Mouse (Mus musculus) neural tube, embryonic 15.5 days (tissue): ENCODE data around the gene Fibp. TPM values are rescaled to one million over a fixed set of nuclear protein-coding genes. Genes with fewer than 3 reads are reported as not detected.

Experiments
- polyA plus RNA-seq: library from polyadenylated mRNA; unstranded; fragments of >200 nt; fragmentation: Nextera tagmentation; extraction: Ambion mirVana; gene quantifications from 2 replicates; pipeline ENCODE4 v1.2.1, GENCODE M21; 2015

The Fibp gene
- polyA plus RNA-seq, 1 experiment from 2014 or later = 154 TPM

Other genes with a start within 250 kb of the Fibp start
- gene Pacs1, start 187.5 kb upstream of the Fibp start, polyA plus RNA-seq = 47.6 and 51.0 TPM in 2 replicates
- 300 and 331 TPM in 2 replicates for gene Sf3b2, start 165.2 kb upstream of the Fibp start, polyA plus RNA-seq
- gene Gal3st3, start 162.3 kb upstream of the Fibp start, polyA plus RNA-seq = 37.8 and 42.0 TPM in 2 replicates
- gene Catsper1, start 124.9 kb upstream of the Fibp start, polyA plus RNA-seq = not detected in 2 replicates
- gene Cst6, start 111.0 kb upstream of the Fibp start, polyA plus RNA-seq = 8.0 and 10.0 TPM in 2 replicates
- 42.6 and 42.8 TPM in 2 replicates for gene Eif1ad, start 93.9 kb upstream of the Fibp start, polyA plus RNA-seq
- gene Banf1, start 93.4 kb upstream of the Fibp start, polyA plus RNA-seq = 312 and 353 TPM in 2 replicates
- 66.5 and 72.8 TPM in 2 replicates for gene Sart1, start 71.9 kb upstream of the Fibp start, polyA plus RNA-seq
- 0.59 TPM in 1 of 2 replicates, not detected in the other for gene Tsga10ip, start 58.1 kb upstream of the Fibp start, polyA plus RNA-seq
- 300 and 329 TPM in 2 replicates for gene Drap1, start 35.6 kb upstream of the Fibp start, polyA plus RNA-seq
- gene AI837181, start 35.5 kb upstream of the Fibp start, polyA plus RNA-seq = 84.7 and 87.3 TPM in 2 replicates
- 0.45 TPM in 1 of 2 replicates, not detected in the other for gene Fosl1, start 13.1 kb upstream of the Fibp start, polyA plus RNA-seq
- gene Ccdc85b, start 2.7 kb upstream of the Fibp start, polyA plus RNA-seq = 12.6 and 15.0 TPM in 2 replicates
- gene Ctsw, start 7.9 kb downstream of the Fibp start, polyA plus RNA-seq = 4.5 and 9.0 TPM in 2 replicates
- gene Efemp2, start 13.3 kb downstream of the Fibp start, polyA plus RNA-seq = 54.0 and 62.6 TPM in 2 replicates
- gene Mus81, start 27.8 kb downstream of the Fibp start, polyA plus RNA-seq = 48.0 and 48.4 TPM in 2 replicates
- 3,233 and 3,320 TPM in 2 replicates for gene Cfl1, start 29.8 kb downstream of the Fibp start, polyA plus RNA-seq
- gene 1700020D05Rik, start 43.2 kb downstream of the Fibp start, polyA plus RNA-seq = 0.20 and 0.42 TPM in 2 replicates
- 82.1 and 103 TPM in 2 replicates for gene Snx32, start 49.9 kb downstream of the Fibp start, polyA plus RNA-seq
- 0.06 and 2.0 TPM in 2 replicates for gene Ovol1, start 100.0 kb downstream of the Fibp start, polyA plus RNA-seq
- 2.7 and 4.7 TPM in 2 replicates for gene Ap5b1, start 107.4 kb downstream of the Fibp start, polyA plus RNA-seq
- 68.2 and 81.5 TPM in 2 replicates for gene Rnaseh2c, start 141.3 kb downstream of the Fibp start, polyA plus RNA-seq
- 64.9 and 66.2 TPM in 2 replicates for gene Kat5, start 149.6 kb downstream of the Fibp start, polyA plus RNA-seq
- 31.6 and 39.2 TPM in 2 replicates for gene Rela, start 176.9 kb downstream of the Fibp start, polyA plus RNA-seq
- gene Sipa1, start 203.1 kb downstream of the Fibp start, polyA plus RNA-seq = 19.1 and 21.7 TPM in 2 replicates
- gene Map3k11, start 228.1 kb downstream of the Fibp start, polyA plus RNA-seq = 12.7 and 18.3 TPM in 2 replicates
- 21.0 and 23.4 TPM in 2 replicates for gene Pcnx3, start 228.3 kb downstream of the Fibp start, polyA plus RNA-seq
- gene Kcnk7, start 243.8 kb downstream of the Fibp start, polyA plus RNA-seq = 0.35 and 0.45 TPM in 2 replicates